In the genomic region with DNA sequence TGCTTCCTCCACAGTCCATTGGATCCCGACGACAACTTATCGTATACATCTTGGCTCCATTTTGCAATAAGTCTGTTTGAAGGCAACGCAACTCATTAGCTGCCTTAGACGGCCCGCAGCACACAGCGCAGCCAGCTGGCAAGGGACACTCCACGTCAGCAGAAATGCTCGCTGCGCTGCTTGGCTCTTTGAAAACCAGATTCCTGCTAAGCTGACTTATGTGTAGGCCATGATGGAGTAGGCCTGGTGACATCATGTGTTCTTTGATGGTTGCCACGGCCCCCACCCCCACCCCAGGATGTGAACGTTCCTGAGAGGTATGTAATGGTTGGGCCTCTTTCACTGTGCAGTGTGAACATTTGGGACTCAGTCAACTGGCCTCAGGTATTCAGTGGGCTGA, we compare ENCODE assay signal across 15 mouse cellular contexts.
A peak's percentile ranks its signal among the peaks of the same experiment; 100 is the strongest.
DNase-seq lines count a peak whose midpoint lies in the region; ATAC-seq and TF ChIP-seq lines count a peak whose summit lies in the region.
"Had no signal": no experiment of that assay in that cellular context is flagged by ENCODE, and none has a peak within 500 bp of the region (broad histone marks: within the 10 kb centered on the region; RNA-seq: fewer than 3 reads in every experiment).

No protein-coding gene starts in this region.

- H3K27me3 ChIP-seq in forebrain, embryonic 14.5 days (replicated peaks; ENCODE audit: control insufficient read depth, insufficient read depth, low read length): no peaks in the 10 kb centered on the region
- no peaks in the 10 kb centered on the region for H3K27me3 ChIP-seq in forebrain, embryonic 12.5 days
- no peaks in the 10 kb centered on the region for H3K27me3 ChIP-seq in lung, embryonic 14.5 days (ENCODE audit: insufficient read depth, low read length)

- peak; percentile 53 for DNase-seq in forebrain, embryonic 14.5 days (ENCODE audit: low spot score)
- DNase-seq in lung, embryonic 14.5 days: peak; percentile 81
- no peak for DNase-seq in lung, postnatal 36 days
- peak; percentile 32 for DNase-seq in testis, postnatal 10 days (ENCODE audit: low spot score)
- no peak for DNase-seq in testis, postnatal 14 days (ENCODE audit: low spot score)
- no peak for DNase-seq in urinary bladder, adult 18-20 months (ENCODE audit: low spot score in 2 of 2)
- DNase-seq in adrenal gland, postnatal 36 days: no peak
- DNase-seq: cerebellum, adult 8-10 months; heart, postnatal 4 days; kidney, adult 9 months; kidney, postnatal 25 days; liver, postnatal 0 days; thymus, adult 18-20 months had no signal

- H3K4me1 ChIP-seq in forebrain, embryonic 14.5 days (ENCODE audit: control insufficient read depth, insufficient read depth, low read length): no peaks in the 10 kb centered on the region
- H3K4me1 ChIP-seq in forebrain, embryonic 12.5 days: no peaks in the 10 kb centered on the region
- H3K4me1 ChIP-seq in lung, embryonic 14.5 days (ENCODE audit: insufficient read depth): no peaks in the 10 kb centered on the region

- no peak overlapping the region for H3K9ac ChIP-seq in forebrain, embryonic 14.5 days (ENCODE audit: low read length)
- no peak overlapping the region for H3K9ac ChIP-seq in forebrain, embryonic 12.5 days
- H3K9ac ChIP-seq in lung, embryonic 14.5 days: no peak overlapping the region
- H3K9ac ChIP-seq: liver, postnatal 0 days had no signal

- no peak overlapping the region for H3K27ac ChIP-seq in forebrain, embryonic 14.5 days (ENCODE audit: low read depth, low read length)
- no peak overlapping the region for H3K27ac ChIP-seq in forebrain, embryonic 12.5 days
- peak overlapping the region; percentile 46; the same call in 1 of the 2 replicates for H3K27ac ChIP-seq in lung, embryonic 14.5 days (ENCODE audit: low read depth)

- no peaks in the 10 kb centered on the region for H3K36me3 ChIP-seq in forebrain, embryonic 14.5 days (ENCODE audit: control insufficient read depth, insufficient read depth, low read length)
- H3K36me3 ChIP-seq in forebrain, embryonic 12.5 days (replicated peaks): no peaks in the 10 kb centered on the region
- no peaks in the 10 kb centered on the region for H3K36me3 ChIP-seq in lung, embryonic 14.5 days (ENCODE audit: insufficient read depth)

- no peak for TF ChIP-seq CTCF in lung, embryonic 14.5 days (IDR thresholded peaks at IDR 0.05; ENCODE audit: low read depth)

- H3K4me3 ChIP-seq in forebrain, embryonic 14.5 days (ENCODE audit: low read depth, low read length): no peak overlapping the region
- H3K4me3 ChIP-seq in forebrain, embryonic 12.5 days (replicated peaks): no peak overlapping the region
- no peak overlapping the region for H3K4me3 ChIP-seq in lung, embryonic 14.5 days (ENCODE audit: low read depth, low read length)

- no peak overlapping the region for H3K4me2 ChIP-seq in forebrain, embryonic 14.5 days (ENCODE audit: low read length)
- H3K4me2 ChIP-seq in forebrain, embryonic 12.5 days: no peak overlapping the region
- H3K4me2 ChIP-seq in lung, embryonic 14.5 days: no peak overlapping the region

- no peaks in the 10 kb centered on the region for H3K9me3 ChIP-seq in forebrain, embryonic 14.5 days (replicated peaks; ENCODE audit: control insufficient read depth, low read length)
- H3K9me3 ChIP-seq in forebrain, embryonic 12.5 days: no peaks in the 10 kb centered on the region
- no peaks in the 10 kb centered on the region for H3K9me3 ChIP-seq in lung, embryonic 14.5 days (ENCODE audit: low read depth, low read length)

- no peak for ATAC-seq in forebrain, embryonic 14.5 days
- no peak for ATAC-seq in forebrain, embryonic 12.5 days (ENCODE audit: low FRiP score)
- ATAC-seq in lung, embryonic 14.5 days (ENCODE audit: insufficient read depth): peak; percentile 84
- ATAC-seq: CD4-positive, CD25-positive, alpha-beta regulatory T cell, adult 4 months; liver, postnatal 0 days had no signal

- WGBS in forebrain, embryonic 14.5 days: 84% methylated on average over 12 of the region's 12 CpGs
- WGBS in forebrain, embryonic 12.5 days: 93% methylated on average over 12 of the region's 12 CpGs
- WGBS in lung, embryonic 14.5 days: 50% methylated on average over 12 of the region's 12 CpGs

Comparison
In these comparisons a context has a peak if more than half of its experiments do, and no peak if none do; other contexts are left out.
1. DNase-seq: peak in forebrain, embryonic 14.5 days (single experiment), lung, embryonic 14.5 days (single experiment) and testis, postnatal 10 days (single experiment); none in lung, postnatal 36 days (single experiment), testis, postnatal 14 days (single experiment), urinary bladder, adult 18-20 months (0 of 2) and adrenal gland, postnatal 36 days (0 of 2).